Mouse (Mus musculus) kidney, postnatal 14 days (tissue): ENCODE results near the gene Mon1a.
A peak's percentile ranks its signal among the peaks of the same experiment; 100 is the strongest.

Experiments used
- DNase-seq: peaks from one replicate; pipeline ENCODE4 v3.0.0; 2022; ENCODE audit warnings: mixed read lengths

Mon1a gene

DNA sequence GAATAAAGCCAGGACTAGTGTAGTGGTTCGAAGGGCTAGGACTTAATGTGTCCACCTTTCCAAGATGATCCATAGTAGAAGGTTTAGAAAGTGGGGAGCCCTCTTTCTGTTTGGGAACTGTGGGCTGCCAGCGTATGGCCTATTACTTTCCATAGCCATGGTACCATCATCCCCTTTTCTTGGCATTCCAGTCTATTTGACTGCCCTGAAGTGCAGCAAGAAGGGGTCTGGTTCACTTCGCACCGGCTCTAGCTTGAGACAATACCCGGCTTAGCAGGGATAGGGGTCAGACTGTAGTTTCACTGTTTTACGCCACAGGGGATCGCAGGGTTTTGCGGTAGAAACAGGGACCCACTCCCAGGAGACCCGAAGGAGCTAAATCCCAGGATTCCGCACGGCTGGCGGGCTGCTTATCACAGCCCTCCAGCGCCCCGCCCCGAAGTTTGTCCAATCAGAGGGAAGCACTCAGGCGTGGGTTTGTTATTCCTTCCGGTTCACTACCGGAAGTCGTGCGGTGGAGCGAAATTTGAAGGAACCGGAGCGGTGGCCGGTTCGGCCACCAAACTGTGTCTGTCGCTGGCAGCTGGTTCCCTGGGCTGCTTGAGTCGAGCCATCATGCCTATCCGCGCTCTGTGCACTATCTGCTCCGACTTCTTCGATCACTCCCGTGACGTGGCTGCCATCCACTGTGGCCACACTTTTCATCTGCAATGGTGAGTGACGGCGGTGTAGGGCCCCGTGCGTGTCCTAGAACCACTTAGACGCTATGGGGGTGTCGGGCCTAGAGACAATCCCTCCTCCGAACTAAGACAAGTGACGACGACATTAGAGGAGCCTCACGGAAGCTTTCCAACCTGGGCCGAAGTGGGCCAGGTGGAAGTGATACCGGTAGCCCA lies 62.8 kb downstream of the Mon1a start:
- DNase-seq = peak; percentile 94
